Mouse (Mus musculus): Measurements from ENCODE around the gene Ccdc57.

DNA sequence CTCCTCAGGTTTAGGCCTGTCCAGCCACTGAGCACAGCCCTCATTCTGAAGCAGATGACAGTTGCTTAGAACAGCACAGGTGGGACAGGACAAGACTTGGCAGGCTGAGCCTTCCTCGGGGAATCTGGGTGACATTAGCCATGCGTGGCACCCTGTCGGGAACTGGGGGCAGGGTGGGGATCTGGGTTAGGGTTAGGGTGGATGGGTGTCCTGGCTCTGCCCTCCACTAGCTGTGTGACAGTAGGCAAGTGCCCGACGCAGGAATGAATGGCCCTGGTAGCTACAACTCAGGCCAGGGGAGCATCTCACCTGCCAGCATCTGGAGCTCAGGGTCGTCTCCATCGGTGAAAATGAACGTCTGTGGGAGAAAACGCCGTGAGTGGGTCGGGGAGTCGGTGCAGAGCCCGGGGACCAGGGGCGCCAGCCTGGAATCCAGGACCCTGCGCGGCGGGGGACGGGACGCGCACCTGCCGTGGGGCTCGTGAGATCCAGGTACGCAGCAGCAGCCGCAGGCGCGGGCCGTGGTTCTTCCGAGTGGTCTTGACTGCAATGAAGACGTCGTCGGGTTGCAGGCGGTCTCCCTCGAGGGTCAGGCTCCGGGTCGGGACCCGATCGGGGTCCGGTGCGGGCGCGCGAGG is 149.1 kb downstream of the Ccdc57 start:
- TF ChIP-seq POLR2A (IDR thresholded peaks at IDR 0.05; ENCODE audit: low read depth, low read length) (no peak), CTCF (conservative IDR thresholded peaks at IDR 0.05; ENCODE audit: insufficient read depth, insufficient read length, low read depth, low read length) (no peak)

Measured in kidney, adult 2 months (tissue).